Mouse (Mus musculus) embryonic fibroblast, embryonic 13.5 days (primary cell): Measurements from ENCODE around the gene Khnyn. TPM values are rescaled to one million over a fixed set of nuclear protein-coding genes. Genes with fewer than 3 reads are reported as not detected.

Experiments used
- H3K27ac ChIP-seq: 2 replicates; pipeline ENCODE4 v1.5.1; 2012; ENCODE audit warnings: low read length, control low read depth, inconsistent platforms; ENCODE audit not compliant: insufficient read depth
- H3K4me1 ChIP-seq: 2 replicates; pipeline ENCODE4 v1.6.1; 2011; ENCODE audit warnings: low read length; ENCODE audit not compliant: control insufficient read depth, insufficient read depth
- H3K4me3 ChIP-seq: 2 replicates; pipeline ENCODE4 v1.5.1; 2011; ENCODE audit warnings: mild to moderate bottlenecking, control low read depth, low read length; ENCODE audit not compliant: insufficient read depth
- CTCF ChIP-seq: IDR thresholded peaks from 2 replicates; pipeline ENCODE4 v1.5.1; 2011; ENCODE audit warnings: mild to moderate bottlenecking, control low read depth, low read length, moderate library complexity, borderline replicate concordance; ENCODE audit not compliant: insufficient read depth
- POLR2A ChIP-seq: IDR thresholded peaks from 2 replicates; pipeline ENCODE4 v1.6.1; 2011; ENCODE audit warnings: low read depth, mild to moderate bottlenecking, control low read depth, low read length, moderate library complexity
- polyA plus RNA-seq: library from polyadenylated mRNA; stranded (reverse); fragments of >200 nt; gene quantifications from 2 replicates; pipeline ENCODE4 v1.2.4, GENCODE M21; 2011; ENCODE audit warnings: low read depth; ENCODE audit not compliant: missing spikeins, insufficient read length

Gene Khnyn
- polyA plus RNA-seq, result 15.4 and 17.5 TPM in 2 replicates

GRCm38 (mm10) chr14:55884713-55885113 is at the start of gene Khnyn:
TSS of gene Khnyn (plus strand) at chr14:55884947.
- peaks cover 3% of the 10 kb centered on the region; the same call in 1 of the 2 replicates for H3K4me1 ChIP-seq
- peak within 1 kb of the TSS; percentile 77 for H3K27ac ChIP-seq
- TF ChIP-seq CTCF (no peak), POLR2A (peak; percentile 55; the same call in 1 of the 2 replicates)
- peak within 1 kb of the TSS; percentile 97 for H3K4me3 ChIP-seq

GRCm38 (mm10) chr14:55838312-55838711 is 46.4 kb upstream of the Khnyn start:
- Histone ChIP-seq H3K4me3 (no peak overlapping the region), H3K4me1 (no peaks in the 10 kb centered on the region), H3K27ac (no peak overlapping the region)
- TF ChIP-seq CTCF, result no peak
- TF ChIP-seq POLR2A, result no peak

GRCm38 (mm10) chr14:55838740-55839139 is 46.0 kb upstream of the Khnyn start:
- Histone ChIP-seq H3K27ac (no peak overlapping the region), H3K4me3 (no peak overlapping the region), H3K4me1 (no peaks in the 10 kb centered on the region)
- TF ChIP-seq CTCF (no peak), POLR2A (no peak)

GRCm38 (mm10) chr14:55840853-55841366 is 43.8 kb upstream of the Khnyn start:
- TF ChIP-seq CTCF (no peak), POLR2A (no peak)
- H3K4me1 ChIP-seq, result no peaks in the 10 kb centered on the region
- no peak overlapping the region for H3K27ac ChIP-seq
- no peak overlapping the region for H3K4me3 ChIP-seq

DNA sequence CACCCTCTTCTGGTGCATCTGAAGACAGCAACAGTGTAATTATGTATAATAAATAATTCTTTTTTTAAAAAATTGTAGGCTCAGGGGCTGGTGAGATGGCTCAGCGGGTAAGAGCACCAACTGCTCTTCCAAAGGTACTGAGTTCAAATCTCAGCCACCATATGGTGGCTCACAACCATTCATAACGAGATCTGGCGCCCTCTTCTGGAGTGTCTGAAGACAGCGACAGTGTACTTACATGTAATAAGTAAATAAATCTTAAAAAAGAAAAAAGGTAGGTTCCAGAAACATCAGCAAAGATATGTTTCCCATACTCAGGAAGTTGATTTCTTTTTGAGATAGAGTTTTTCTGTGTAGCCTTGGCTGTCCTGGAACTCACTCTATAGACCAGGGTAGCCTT is 42.0 kb upstream of the Khnyn start:
- Histone ChIP-seq H3K4me3 (no peak overlapping the region), H3K27ac (no peak overlapping the region), H3K4me1 (no peaks in the 10 kb centered on the region)
- no peak for TF ChIP-seq CTCF
- no peak for TF ChIP-seq POLR2A

- Histone ChIP-seq H3K4me3 (no peak overlapping the region), H3K4me1 (no peaks in the 10 kb centered on the region; the same call in 1 of the 2 replicates), H3K27ac (no peak overlapping the region)
- TF ChIP-seq CTCF (no peak), POLR2A (no peak)
Observed at GRCm38 (mm10) chr14:55845506-55846294, 39.0 kb upstream of the Khnyn start.

DNA sequence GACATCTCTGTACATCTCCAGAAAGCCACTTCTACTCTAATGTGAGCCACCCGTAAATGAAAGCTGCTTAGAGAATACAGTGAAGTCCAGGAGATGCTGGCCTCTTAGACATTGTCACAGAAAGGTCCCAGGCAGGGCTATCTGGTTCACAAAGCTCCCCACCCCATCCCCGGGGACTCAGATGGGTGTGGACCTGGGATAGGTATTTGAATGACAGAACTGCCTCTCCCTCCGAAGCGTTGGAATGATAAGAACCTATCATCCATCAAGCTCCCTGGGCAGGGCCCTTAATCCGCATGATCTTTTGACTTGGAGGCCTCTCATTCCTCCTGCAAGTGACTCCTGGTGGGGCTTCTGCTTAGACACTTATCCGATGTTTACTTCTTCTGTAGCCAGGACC is 33.9 kb upstream of the Khnyn start:
- TF ChIP-seq CTCF (no peak), POLR2A (no peak)
- Histone ChIP-seq H3K27ac (no peak overlapping the region), H3K4me3 (no peak overlapping the region), H3K4me1 (peaks cover 3% of the 10 kb centered on the region; the same call in 1 of the 2 replicates)

DNA sequence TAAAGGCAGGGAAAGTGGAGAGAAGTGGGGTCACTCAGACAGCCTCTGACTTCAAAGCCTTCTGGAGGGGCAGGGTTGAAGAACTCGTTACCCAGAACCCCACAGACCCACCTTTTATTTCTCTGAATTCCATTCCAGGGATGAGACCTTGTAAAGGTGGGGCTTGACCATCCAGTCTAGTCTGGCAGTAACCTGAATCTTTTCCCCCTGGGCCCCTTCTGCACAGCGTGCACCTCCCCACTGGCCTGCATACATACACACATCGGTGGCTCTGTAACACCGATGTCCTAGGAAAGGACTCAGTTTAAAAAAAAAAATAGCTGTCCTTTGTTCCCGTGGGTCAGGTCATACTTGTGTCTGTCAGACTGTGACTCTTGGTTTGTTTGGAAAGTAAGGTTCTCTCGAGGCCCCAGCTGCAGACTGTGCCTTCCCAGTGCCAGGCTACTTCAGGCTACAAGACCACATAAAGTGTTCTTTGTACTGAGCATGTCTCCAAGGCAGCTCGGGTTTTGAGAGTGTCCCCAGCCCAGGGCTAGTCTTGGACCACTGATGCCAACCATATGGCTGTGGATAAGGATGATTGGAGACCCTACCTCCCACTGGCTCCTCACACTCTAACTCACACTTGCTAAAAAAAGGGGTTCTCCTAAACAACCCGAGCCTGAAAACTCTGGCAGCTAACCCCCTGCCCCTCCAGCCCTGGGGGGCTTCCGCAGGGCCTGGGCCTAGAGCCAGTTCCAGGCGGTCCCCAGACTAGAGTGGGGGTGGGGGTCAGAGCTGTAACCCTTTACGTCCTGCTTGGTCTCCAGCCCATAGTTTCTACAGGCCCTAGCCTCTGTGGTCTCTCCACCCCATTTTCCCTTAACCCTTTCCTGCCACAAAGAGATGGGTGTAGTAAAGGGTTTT is 31.8 kb upstream of the Khnyn start:
- peaks cover 6% of the 10 kb centered on the region; the same call in 1 of the 2 replicates for H3K4me1 ChIP-seq
- TF ChIP-seq CTCF, result no peak
- TF ChIP-seq POLR2A, result no peak
- H3K27ac ChIP-seq, result no peak overlapping the region; the same call in 1 of the 2 replicates
- no peak overlapping the region for H3K4me3 ChIP-seq

DNA sequence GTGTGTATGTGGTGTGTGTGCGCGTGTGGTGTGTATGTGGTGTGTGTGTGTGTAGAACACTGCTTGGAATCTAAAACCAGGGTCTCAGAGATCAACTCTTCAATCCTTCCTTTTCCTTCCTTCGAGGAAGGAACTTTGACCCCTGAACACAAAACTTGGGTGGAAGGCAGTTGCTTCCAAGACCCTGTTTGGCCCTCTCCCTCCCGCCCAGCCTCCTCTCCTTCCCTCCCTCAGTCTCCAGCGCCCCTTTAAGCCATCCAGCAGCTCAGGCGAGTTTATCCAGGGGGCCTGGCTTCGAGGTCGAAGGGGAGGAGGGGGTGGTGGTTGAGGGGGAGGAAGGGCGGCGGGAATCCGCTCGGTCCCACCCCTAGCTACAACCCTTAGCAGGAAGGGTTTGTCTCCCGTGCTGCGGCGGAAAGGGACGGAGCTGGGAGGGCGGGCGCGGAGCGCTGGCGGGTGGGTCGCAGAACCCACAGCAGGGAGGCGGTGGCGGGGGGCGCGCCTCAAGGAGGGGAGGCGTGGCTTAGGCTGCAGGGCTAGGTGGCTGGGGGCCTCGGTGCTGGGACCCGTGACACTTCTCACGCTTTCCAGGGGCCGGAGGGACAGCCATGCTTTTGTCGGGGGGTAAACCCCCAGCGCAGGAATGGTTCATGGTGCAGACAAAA is 31.0 kb upstream of the Khnyn start, which contains the start of gene Nynrin:
TSS of gene Nynrin (plus strand) at position 390 of the 665 bp plus-strand sequence.
- peaks cover 6% of the 10 kb centered on the region; the same call in 1 of the 2 replicates for H3K4me1 ChIP-seq
- peak within 1 kb of the TSS; percentile 87 for H3K27ac ChIP-seq
- TF ChIP-seq POLR2A, result peak; percentile 53
- no peak for TF ChIP-seq CTCF
- H3K4me3 ChIP-seq, result peak within 1 kb of the TSS; percentile 76
